Mouse (Mus musculus) mesoderm, embryonic 11.5 days (tissue): ENCODE data around the gene Cox6b1.

Source experiments
- DNase-seq: peaks from one replicate; pipeline ENCODE4 v3.0.0-alpha.2; 2012; ENCODE audit warnings: low read depth, low spot score

Gene Cox6b1

GRCm38 (mm10) chr7:30610043-30610442, 15.9 kb downstream of the Cox6b1 start:
- DNase-seq = no peak

GRCm38 (mm10) chr7:30608476-30608875, 17.5 kb downstream of the Cox6b1 start:
- DNase-seq = no peak

DNA sequence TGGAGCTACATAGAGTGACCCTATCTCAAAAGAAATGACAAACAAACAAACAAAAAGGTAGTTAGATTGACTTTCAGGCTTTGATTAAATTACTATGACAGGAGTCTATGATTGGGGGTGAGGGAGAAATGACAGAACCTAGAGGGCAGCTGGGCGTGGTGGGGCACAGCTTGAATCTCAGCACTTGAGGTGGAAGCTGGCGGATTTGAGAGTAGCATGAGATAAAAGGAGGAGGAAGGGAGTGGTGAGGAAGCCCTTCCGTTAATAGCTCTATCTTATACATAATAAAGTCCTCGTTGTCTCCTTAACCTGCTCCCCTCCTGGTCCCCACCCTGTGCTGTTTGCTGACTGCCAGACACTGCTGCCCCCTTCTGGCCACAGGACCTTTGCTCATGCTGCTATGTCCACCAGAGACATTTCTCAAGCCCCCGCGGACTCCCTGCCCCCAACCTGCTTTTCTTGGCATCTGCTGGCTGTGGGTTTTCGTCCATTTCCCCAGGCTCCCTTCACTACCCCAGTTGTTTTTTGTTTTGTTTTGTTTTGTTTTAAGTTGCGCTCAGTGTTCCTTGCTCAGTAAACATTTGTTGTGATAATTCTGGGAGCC, 18.1 kb downstream of the Cox6b1 start:
- peak; percentile 60 for DNase-seq

GRCm38 (mm10) chr7:30604944-30605343, 21.0 kb downstream of the Cox6b1 start:
- no peak for DNase-seq

- DNase-seq = no peak
Observed at GRCm38 (mm10) chr7:30604424-30604823, 21.5 kb downstream of the Cox6b1 start.

DNA sequence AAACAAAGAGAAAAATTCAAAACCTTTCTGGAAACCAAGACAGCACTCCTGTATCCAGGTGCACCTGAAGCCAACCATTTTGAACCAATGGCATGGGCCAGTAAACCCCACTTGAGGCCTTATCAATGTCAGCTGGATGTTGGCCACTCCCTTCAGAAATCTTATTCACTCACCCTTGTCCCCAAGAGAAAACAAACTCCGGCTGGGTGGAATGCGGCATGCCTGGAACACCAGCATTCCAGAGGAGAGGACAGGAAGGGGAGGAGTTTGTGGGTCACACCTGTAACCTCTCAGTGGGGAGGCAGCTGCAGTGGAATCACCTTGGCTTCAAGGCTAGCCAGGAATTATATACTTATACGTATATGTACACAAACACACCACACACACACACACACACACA, 23.4 kb downstream of the Cox6b1 start:
- DNase-seq = no peak

DNA sequence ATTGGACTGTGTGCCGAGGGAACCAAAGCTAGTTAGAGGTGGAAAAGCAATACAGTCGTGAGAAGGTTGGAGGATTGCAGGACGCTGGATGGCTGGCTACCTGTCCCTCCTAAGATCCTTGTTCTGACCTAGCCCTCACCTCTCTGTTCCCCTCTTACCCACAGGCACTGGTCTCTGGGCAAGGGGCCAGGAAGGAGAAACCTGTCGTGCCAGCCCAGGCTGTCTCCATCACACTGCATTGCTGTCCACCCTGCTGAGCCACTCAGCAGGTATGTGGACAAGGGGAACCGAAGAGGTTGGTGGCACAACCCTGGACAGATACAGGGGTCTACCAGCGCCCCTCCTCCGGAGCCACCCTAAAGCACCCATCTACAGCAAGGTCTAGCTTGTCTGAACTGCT, 25.3 kb downstream of the Cox6b1 start:
- no peak for DNase-seq

DNA sequence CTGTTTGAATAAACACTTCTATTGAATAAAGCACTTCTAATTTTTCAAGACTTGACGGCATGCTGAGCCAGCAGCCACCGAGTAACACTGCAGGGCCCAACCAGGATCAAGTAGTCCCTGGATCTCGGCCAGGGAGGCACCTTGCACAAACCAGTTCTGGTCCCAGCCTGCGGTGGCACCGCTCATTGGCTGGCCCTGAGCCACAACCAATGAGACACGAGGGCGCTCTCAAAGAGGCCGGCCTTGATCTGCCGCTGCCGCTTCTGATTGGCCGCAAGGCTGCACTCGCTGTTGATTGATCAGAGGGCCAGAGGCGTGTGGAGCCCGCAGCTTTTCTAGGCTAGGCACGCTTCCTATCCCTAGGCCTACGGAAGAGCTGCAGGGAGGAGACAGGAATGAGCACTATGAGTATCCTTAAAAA, 26.0 kb downstream of the Cox6b1 start:
- peak; percentile 88 for DNase-seq

- DNase-seq = no peak
Observed at GRCm38 (mm10) chr7:30598786-30599185, 27.2 kb downstream of the Cox6b1 start, which contains the start of gene Zbtb32. Gene Zbtb32 (minus strand): TSS chr7:30598909.

DNA sequence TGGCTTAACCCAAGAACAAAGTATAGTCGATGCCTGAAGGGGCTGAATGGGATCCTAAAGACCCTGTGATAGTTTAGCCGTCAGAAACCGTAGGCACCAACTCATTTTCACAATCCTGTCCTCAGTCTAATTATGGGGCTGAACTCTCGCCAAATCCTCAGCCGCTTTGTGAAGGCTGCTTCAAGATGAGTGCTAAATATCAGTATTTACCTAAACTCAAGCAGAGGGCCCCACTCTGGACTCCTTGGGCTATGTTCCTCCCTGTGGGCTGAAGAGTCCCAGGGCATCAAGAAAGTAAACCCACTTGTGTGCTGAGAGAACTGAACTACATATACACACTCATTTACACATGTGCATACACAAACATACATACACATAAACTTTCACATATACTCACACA, 29.1 kb downstream of the Cox6b1 start:
- no peak for DNase-seq

- DNase-seq = no peak
Observed at GRCm38 (mm10) chr7:30596093-30596492, 29.9 kb downstream of the Cox6b1 start.

DNA sequence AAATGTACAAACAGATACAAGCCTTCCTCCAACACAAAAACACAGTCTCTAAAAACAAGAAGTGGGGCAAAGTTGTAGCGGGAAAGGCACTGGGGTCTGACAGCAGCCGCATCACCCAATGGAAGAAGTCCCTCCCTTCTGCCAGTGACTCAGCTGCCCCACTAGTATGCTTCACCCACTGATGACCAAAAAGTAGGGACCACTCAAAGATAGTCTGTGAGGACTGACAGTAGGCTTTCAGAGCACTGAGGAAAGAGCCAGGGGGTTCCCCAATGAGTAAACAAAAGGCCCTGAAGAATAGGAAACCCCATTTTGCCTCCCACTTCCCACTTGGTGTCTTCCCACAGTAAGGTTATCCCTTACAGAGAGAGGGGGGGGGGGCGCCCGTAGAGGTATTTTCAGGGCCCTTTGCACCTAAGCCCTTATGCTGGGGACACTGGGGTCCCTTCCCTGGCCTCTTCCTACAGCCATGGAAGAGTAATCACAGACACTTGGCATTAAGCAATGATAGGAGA, 31.4 kb downstream of the Cox6b1 start:
- DNase-seq = no peak

DNA sequence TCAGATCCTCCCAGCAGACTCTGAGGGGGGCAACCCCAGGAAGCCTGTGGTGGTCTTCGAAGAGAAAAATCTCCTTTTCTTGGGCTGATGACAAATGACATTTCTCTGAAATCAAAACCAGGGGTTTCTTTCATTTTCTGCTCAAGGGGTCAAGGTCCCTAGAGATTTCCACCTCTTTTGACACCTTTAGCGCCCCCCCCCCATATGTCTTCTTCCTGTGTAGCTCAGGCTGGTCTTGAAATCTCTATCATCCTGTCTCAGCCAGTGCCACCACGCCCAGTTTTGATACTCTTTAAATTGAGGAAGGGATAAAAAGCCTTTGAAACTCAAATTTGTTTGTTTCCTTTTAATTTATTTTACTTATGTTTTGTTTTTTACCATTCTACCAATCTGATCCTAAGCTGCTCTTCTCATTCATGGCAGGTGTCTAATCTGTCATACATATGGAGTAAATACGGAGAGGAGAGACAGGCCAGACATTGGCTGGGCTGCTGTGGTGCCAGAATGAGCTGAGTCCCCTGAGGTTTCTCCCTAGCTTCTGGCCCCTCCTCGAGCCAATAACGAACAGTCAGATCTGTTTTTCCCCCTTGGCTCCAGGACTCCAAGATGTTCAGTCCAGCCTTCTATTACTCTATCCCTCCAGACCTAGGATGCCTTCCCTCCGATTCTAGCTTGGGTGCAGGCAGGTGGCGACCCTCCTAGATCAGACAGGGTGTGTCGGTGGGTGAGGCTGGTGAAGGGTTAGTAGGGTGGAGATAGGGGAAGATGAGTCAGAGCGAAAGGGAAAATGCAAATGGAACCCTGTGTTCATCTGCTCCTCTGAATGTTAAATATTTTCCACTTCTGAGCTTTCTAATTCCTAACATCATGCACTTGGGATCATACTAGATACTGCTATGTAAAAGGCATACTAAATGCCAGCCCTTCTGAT, 32.1 kb downstream of the Cox6b1 start:
- DNase-seq = no peak

DNA sequence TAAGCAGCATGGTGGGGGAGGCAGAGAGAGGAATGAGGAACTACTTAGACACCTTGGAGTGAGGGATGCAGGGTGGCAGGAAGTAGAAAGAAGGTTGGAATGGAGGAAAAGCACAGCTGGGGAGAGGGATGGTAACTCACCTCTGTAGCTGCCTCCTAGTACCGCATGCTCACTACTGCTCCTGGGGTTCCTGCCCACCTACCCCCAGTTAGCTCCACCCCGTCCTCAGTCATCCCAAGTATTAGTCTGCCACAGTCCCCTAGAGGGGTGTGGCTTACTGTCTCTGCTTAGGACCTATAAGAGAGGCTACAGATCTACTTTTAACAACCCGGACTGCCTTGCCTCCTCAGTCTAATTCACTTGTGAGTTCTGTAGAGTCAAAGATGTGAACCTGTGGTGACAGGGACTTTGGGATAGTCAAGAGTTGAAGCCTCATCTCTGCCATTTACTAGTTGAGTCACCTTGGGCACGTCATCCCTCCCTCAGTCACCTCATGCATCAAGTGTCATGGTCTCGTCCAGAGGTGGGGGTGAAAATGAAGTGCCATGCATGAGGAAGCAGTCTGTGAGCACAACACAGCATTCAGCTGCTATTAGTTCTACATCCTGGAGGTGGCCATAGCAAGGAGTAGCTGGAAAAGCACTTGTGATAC, 33.1 kb downstream of the Cox6b1 start:
- DNase-seq = no peak

DNA sequence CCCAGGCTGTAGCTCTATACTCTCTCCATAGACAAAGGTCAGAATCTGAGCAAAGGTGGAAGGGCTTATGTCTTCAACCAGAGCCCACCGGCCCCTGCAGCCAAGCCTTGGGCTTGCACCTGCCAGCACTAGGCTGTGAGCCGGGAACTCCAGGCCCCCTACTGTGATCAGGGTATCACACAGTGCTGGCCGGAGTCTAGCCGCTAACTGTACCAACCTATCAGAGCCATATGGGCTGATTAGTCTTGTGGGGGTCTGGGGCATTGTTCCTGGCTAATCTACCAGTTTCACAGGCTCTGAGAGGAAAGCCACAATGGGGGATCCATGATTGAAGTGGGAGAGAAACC, 34.4 kb downstream of the Cox6b1 start:
- no peak for DNase-seq

- no peak for DNase-seq
Observed at GRCm38 (mm10) chr7:30590927-30591604, 34.9 kb downstream of the Cox6b1 start.

DNA sequence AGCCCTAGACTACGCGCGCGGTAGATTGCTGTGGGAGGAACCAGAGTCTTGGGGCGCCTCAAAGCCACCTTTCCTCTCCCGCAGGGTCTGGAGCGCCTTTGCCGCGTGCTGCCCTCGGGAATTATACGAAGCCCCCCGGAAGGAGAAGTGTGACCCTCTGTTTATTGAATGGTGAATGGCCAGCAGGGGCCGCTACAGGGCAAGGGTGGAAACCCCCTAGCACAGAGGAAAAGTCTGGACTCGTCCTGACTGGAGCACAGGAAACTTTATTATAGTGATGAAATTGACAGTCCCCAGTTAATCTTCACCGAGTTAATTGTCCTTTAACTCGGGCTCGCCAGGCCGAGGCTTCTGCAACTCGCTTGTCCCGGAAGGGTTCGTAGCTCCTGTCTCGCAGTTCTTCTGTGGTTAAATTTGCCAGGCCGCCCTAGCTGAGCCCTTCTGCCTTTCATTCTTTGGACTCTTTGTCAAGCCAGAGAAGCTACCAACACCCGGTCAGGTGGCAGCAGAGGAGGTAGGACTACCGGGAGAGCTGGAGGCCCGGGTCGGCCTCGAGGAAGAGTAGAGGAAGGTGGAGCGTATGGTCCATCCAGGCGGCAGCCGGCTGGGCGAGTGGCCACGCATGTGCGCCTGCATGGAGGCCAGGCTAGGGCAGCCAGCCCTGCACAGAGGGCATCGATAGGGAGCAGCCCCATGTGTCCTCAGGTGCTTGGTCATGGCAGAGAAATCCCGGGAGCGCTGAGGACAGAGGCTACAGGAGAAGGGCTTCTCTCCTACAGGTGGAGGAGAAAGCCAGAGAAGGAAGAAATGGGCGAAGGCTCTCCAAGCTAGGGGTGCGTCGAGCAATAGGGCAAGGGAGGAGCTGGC, 36.3 kb downstream of the Cox6b1 start:
- peak; percentile 89 for DNase-seq

- peak; percentile 98 for DNase-seq
Observed at GRCm38 (mm10) chr7:30588676-30589434, 37.1 kb downstream of the Cox6b1 start, which contains the start of gene Kmt2b. Gene Kmt2b (minus strand): TSS chr7:30588726.

DNA sequence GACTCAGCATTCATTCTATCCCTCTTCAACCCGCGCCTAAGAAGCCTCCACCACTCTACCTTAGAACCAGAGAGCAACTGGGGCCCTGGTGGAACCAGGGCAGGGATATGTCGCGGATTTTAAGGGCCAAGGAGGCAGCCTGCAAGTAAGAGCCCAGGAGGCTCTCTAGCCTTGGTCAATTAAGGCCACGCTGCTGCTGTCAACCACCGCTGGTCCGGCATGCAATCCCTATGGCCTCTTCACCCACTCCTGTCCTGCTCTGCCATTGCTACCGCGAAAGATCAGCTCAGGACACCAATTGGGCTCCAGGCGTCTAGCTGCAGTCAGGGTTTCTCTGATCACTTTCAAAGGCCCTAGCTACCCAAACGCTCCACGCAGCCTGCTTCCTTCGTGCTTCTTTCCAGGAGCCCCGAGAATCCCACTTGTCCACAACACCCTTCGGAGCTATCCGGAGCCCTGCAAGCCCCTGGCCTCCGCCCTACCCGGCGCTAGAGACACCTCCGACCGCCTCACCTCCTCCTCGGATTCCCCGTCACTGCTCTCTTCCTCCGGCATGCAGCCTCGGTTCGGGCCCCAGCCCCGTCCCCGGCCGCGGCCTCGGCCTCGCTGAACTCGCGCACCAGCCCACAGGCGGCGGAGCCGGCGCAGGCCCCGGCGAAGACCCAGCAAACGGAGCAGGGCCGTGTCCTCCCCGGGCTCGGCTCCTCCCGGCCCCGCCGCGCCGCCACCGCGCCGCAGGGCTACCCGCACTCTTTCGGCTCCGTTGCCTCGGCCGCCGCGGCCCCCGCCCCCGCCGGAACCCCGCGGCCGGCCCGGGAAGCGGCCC, 37.9 kb downstream of the Cox6b1 start:
- no peak for DNase-seq
